Mouse (Mus musculus): ENCODE data around the gene Slc35c2. TPM values are rescaled to one million over a fixed set of nuclear protein-coding genes. Genes with fewer than 3 reads are reported as not detected.

Slc35c2 gene
- polyA plus RNA-seq, 1 experiment from 2014 or later: 49.7 TPM

DNA sequence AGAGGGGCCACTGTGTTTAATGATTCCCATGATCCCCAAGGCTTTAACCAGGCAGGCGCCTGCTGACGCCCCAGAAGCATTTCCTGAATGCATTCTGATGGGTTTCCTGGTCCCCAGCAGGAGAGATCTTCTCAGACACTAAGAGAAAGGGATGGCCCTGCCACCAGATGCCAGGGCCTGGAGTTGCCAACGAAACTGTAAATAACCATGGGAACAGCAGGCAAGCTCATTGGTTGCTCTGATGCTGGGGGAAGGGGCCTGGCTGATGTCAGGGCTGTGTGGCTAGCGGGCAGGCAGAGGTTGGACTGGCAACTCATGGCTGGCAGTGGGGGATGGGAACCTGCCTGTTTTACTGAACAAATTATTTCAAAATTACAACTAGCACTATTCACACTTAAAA, 14.1 kb downstream of the Slc35c2 start:
- H3K27me3 ChIP-seq (ENCODE audit: control insufficient read depth, insufficient read depth, low read length): no peaks in the 10 kb centered on the region
- no peak overlapping the region for H3K27ac ChIP-seq (ENCODE audit: low read depth, low read length)
- H3K9ac ChIP-seq (ENCODE audit: low read length): no peak overlapping the region
- peaks cover 22% of the 10 kb centered on the region for H3K4me1 ChIP-seq (ENCODE audit: control insufficient read depth, insufficient read depth, low read length)
- no peak overlapping the region for H3K4me2 ChIP-seq
- H3K9me3 ChIP-seq (ENCODE audit: control insufficient read depth, low read length): no peaks in the 10 kb centered on the region
- 47% methylated on average over 4 of the region's 4 CpGs for WGBS
- ATAC-seq (ENCODE audit: low FRiP score): no peak
- H3K36me3 ChIP-seq (ENCODE audit: control insufficient read depth, insufficient read depth, low read length): 0 out of 2 replicates have a peak, but pooled peaks cover 7% of the 10 kb centered on the region
- DNase-seq (ENCODE audit: low spot score, missing footprints): no peak
- no peak overlapping the region for H3K4me3 ChIP-seq (ENCODE audit: low read depth, low read length)

- ATAC-seq (ENCODE audit: low FRiP score) (no peak), DNase-seq (ENCODE audit: low spot score, missing footprints) (no peak)
- no peaks in the 10 kb centered on the region for H3K36me3 ChIP-seq (ENCODE audit: control insufficient read depth, insufficient read depth, low read length)
- H3K27me3 ChIP-seq (ENCODE audit: control insufficient read depth, insufficient read depth, low read length): no peaks in the 10 kb centered on the region
- H3K4me2 ChIP-seq: no peak overlapping the region
- H3K9ac ChIP-seq (ENCODE audit: low read length): no peak overlapping the region; the same call in 1 of the 2 replicates
- no peak overlapping the region for H3K27ac ChIP-seq (ENCODE audit: low read depth, low read length)
- peaks cover 34% of the 10 kb centered on the region for H3K4me1 ChIP-seq (ENCODE audit: control insufficient read depth, insufficient read depth, low read length)
- H3K9me3 ChIP-seq (ENCODE audit: control insufficient read depth, low read length): no peaks in the 10 kb centered on the region
- no peak overlapping the region for H3K4me3 ChIP-seq (ENCODE audit: low read depth, low read length)
- WGBS: 13% methylated on average over 8 of the region's 8 CpGs
Measured at GRCm38 (mm10) chr2:165271326-165271725, 16.3 kb downstream of the Slc35c2 start.

DNA sequence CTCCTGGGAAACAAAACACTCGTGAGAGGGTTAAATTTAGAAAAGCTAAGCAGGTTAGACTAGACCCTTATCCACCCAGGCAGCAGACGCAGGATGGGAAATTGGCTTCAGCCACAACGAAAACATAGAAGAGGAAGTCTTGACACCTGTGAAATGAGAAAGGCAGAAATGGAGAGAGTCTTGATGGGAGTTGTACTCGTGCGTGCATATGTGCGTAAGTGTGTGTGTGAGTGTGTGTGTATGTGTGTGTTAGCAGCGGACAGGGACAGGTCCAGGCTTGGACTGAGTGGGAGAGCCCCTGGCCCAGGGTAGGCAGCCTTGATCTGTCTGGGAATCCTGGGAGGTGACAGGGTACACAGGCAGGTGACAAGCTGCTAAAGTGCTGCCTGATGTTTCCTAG, 16.8 kb downstream of the Slc35c2 start:
- Histone ChIP-seq H3K27me3 (ENCODE audit: control insufficient read depth, insufficient read depth, low read length) (no peaks in the 10 kb centered on the region), H3K9ac (ENCODE audit: low read length) (no peak overlapping the region), H3K4me2 (no peak overlapping the region), H3K9me3 (ENCODE audit: control insufficient read depth, low read length) (no peaks in the 10 kb centered on the region), H3K27ac (ENCODE audit: low read depth, low read length) (no peak overlapping the region), H3K36me3 (ENCODE audit: control insufficient read depth, insufficient read depth, low read length) (no peaks in the 10 kb centered on the region), H3K4me1 (ENCODE audit: control insufficient read depth, insufficient read depth, low read length) (peaks cover 38% of the 10 kb centered on the region), H3K4me3 (ENCODE audit: low read depth, low read length) (no peak overlapping the region)
- DNase-seq (ENCODE audit: low spot score, missing footprints) (no peak), ATAC-seq (ENCODE audit: low FRiP score) (no peak)
- 67% methylated on average over 7 of the region's 7 CpGs for WGBS

- Histone ChIP-seq H3K4me2 (peak overlapping the region; percentile 20; the same call in 1 of the 2 replicates), H3K4me3 (ENCODE audit: low read depth, low read length) (no peak overlapping the region), H3K27ac (ENCODE audit: low read depth, low read length) (peak overlapping the region; percentile 35; the same call in 1 of the 2 replicates), H3K9ac (ENCODE audit: low read length) (peak overlapping the region; percentile 33; the same call in 1 of the 2 replicates), H3K9me3 (ENCODE audit: control insufficient read depth, low read length) (no peaks in the 10 kb centered on the region), H3K4me1 (ENCODE audit: control insufficient read depth, insufficient read depth, low read length) (peaks cover 34% of the 10 kb centered on the region), H3K27me3 (ENCODE audit: control insufficient read depth, insufficient read depth, low read length) (no peaks in the 10 kb centered on the region; the same call in 1 of the 2 replicates), H3K36me3 (ENCODE audit: control insufficient read depth, insufficient read depth, low read length) (no peaks in the 10 kb centered on the region)
- DNase-seq (ENCODE audit: low spot score, missing footprints) (no peak), ATAC-seq (ENCODE audit: low FRiP score) (peak; percentile 45; the same call in 1 of the 2 replicates)
- 4% methylated on average over 12 of the region's 12 CpGs for WGBS
Measured at GRCm38 (mm10) chr2:165266739-165267138, 20.9 kb downstream of the Slc35c2 start.

GRCm38 (mm10) chr2:165263861-165264260, 23.8 kb downstream of the Slc35c2 start:
- H3K4me3 ChIP-seq (ENCODE audit: low read depth, low read length): no peak overlapping the region
- no peak overlapping the region for H3K27ac ChIP-seq (ENCODE audit: low read depth, low read length)
- ATAC-seq (ENCODE audit: low FRiP score): no peak
- peaks cover 23% of the 10 kb centered on the region for H3K4me1 ChIP-seq (ENCODE audit: control insufficient read depth, insufficient read depth, low read length)
- no peaks in the 10 kb centered on the region for H3K36me3 ChIP-seq (ENCODE audit: control insufficient read depth, insufficient read depth, low read length)
- H3K9ac ChIP-seq (ENCODE audit: low read length): no peak overlapping the region
- H3K4me2 ChIP-seq: no peak overlapping the region
- H3K27me3 ChIP-seq (ENCODE audit: control insufficient read depth, insufficient read depth, low read length): no peaks in the 10 kb centered on the region; the same call in 1 of the 2 replicates
- WGBS: 54% methylated on average over 7 of the region's 7 CpGs
- H3K9me3 ChIP-seq (ENCODE audit: control insufficient read depth, low read length): no peaks in the 10 kb centered on the region
- no peak for DNase-seq (ENCODE audit: low spot score, missing footprints)

GRCm38 (mm10) chr2:165262274-165262990, 25.2 kb downstream of the Slc35c2 start:
- H3K27me3 ChIP-seq (ENCODE audit: control insufficient read depth, insufficient read depth, low read length): no peaks in the 10 kb centered on the region; the same call in 1 of the 2 replicates
- no peak overlapping the region for H3K27ac ChIP-seq (ENCODE audit: low read depth, low read length)
- H3K4me3 ChIP-seq (ENCODE audit: low read depth, low read length): no peak overlapping the region
- DNase-seq (ENCODE audit: low spot score, missing footprints) (no peak), ATAC-seq (ENCODE audit: low FRiP score) (no peak)
- no peak overlapping the region for H3K9ac ChIP-seq (ENCODE audit: low read length)
- H3K36me3 ChIP-seq (ENCODE audit: control insufficient read depth, insufficient read depth, low read length): no peaks in the 10 kb centered on the region
- peaks cover 24% of the 10 kb centered on the region for H3K4me1 ChIP-seq (ENCODE audit: control insufficient read depth, insufficient read depth, low read length)
- no peaks in the 10 kb centered on the region for H3K9me3 ChIP-seq (ENCODE audit: control insufficient read depth, low read length)
- no peak overlapping the region for H3K4me2 ChIP-seq
- 71% methylated on average over 18 of the region's 18 CpGs for WGBS

- 82% methylated on average over 8 of the region's 8 CpGs for WGBS
- H3K4me1 ChIP-seq (ENCODE audit: control insufficient read depth, insufficient read depth, low read length): peaks cover 16% of the 10 kb centered on the region
- DNase-seq (ENCODE audit: low spot score, missing footprints) (no peak), ATAC-seq (ENCODE audit: low FRiP score) (no peak)
- no peaks in the 10 kb centered on the region for H3K9me3 ChIP-seq (ENCODE audit: control insufficient read depth, low read length)
- no peaks in the 10 kb centered on the region; the same call in 1 of the 2 replicates for H3K27me3 ChIP-seq (ENCODE audit: control insufficient read depth, insufficient read depth, low read length)
- H3K4me2 ChIP-seq: no peak overlapping the region
- no peak overlapping the region for H3K9ac ChIP-seq (ENCODE audit: low read length)
- H3K27ac ChIP-seq (ENCODE audit: low read depth, low read length): no peak overlapping the region
- H3K4me3 ChIP-seq (ENCODE audit: low read depth, low read length): no peak overlapping the region
- no peaks in the 10 kb centered on the region for H3K36me3 ChIP-seq (ENCODE audit: control insufficient read depth, insufficient read depth, low read length)
Measured at GRCm38 (mm10) chr2:165259859-165260258, 27.8 kb downstream of the Slc35c2 start.

GRCm38 (mm10) chr2:165258321-165258720, 29.3 kb downstream of the Slc35c2 start:
- Histone ChIP-seq H3K36me3 (ENCODE audit: control insufficient read depth, insufficient read depth, low read length) (no peaks in the 10 kb centered on the region), H3K4me3 (ENCODE audit: low read depth, low read length) (no peak overlapping the region), H3K4me2 (no peak overlapping the region), H3K27me3 (ENCODE audit: control insufficient read depth, insufficient read depth, low read length) (no peaks in the 10 kb centered on the region; the same call in 1 of the 2 replicates), H3K4me1 (ENCODE audit: control insufficient read depth, insufficient read depth, low read length) (peaks cover 21% of the 10 kb centered on the region), H3K9ac (ENCODE audit: low read length) (no peak overlapping the region), H3K9me3 (ENCODE audit: control insufficient read depth, low read length) (no peaks in the 10 kb centered on the region), H3K27ac (ENCODE audit: low read depth, low read length) (no peak overlapping the region)
- DNase-seq (ENCODE audit: low spot score, missing footprints) (no peak), ATAC-seq (ENCODE audit: low FRiP score) (no peak)
- WGBS: 83% methylated on average over 6 of the region's 6 CpGs

DNA sequence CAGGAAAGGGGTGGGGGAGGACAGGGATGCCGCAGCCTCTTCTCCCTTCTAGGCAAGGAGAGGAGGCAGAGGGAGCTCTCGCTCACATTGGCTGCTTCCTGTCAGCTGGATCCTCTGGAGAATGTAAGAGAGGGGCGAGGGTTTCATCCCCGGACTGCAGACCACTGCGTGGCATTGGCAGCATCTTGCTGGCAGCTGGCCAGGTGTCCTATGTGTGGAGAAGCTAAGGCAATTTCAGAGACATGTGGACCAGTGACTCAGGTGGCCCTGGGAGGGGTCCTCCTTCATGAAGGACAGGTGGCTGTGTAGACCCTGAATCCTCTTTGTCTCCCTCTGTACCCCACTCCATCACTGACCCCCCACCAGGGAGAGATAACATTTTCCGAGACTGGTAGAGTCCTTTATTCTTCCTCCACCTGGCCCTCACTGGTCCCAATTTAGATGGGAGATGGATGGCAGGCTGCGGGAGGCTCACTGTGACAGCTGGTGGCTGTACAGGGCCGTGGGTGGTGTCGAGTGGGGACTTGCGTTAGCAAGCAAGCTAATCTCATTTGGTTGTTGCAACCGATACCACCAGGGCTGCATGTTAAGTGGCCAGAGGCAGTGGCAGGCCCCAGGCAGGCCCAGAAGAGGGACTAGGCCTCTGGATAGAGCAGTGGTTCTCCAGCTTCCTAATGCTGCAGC, 30.4 kb downstream of the Slc35c2 start:
- H3K27me3 ChIP-seq (ENCODE audit: control insufficient read depth, insufficient read depth, low read length): no peaks in the 10 kb centered on the region; the same call in 1 of the 2 replicates
- DNase-seq (ENCODE audit: low spot score, missing footprints): no peak

More for the DNA sequence above, 30.4 kb downstream of the Slc35c2 start:
- no peak for ATAC-seq (ENCODE audit: low FRiP score)
- peaks cover 21% of the 10 kb centered on the region for H3K4me1 ChIP-seq (ENCODE audit: control insufficient read depth, insufficient read depth, low read length)
- H3K9me3 ChIP-seq (ENCODE audit: control insufficient read depth, low read length): no peaks in the 10 kb centered on the region
- no peak overlapping the region for H3K9ac ChIP-seq (ENCODE audit: low read length)
- H3K27ac ChIP-seq (ENCODE audit: low read depth, low read length): no peak overlapping the region
- 51% methylated on average over 11 of the region's 11 CpGs for WGBS
- no peaks in the 10 kb centered on the region for H3K36me3 ChIP-seq (ENCODE audit: control insufficient read depth, insufficient read depth, low read length)
- no peak overlapping the region for H3K4me2 ChIP-seq
- H3K4me3 ChIP-seq (ENCODE audit: low read depth, low read length): no peak overlapping the region
